Mouse (Mus musculus) CH12.LX (cell line): ENCODE data around the gene Marveld2. TPM values are rescaled to one million over a fixed set of nuclear protein-coding genes. Genes with fewer than 3 reads are reported as not detected.

Source experiments
- DNase-seq: peaks from one replicate; pipeline ENCODE4 v3.0.0-alpha.2; 2013; ENCODE audit errors: extremely low read depth
- H3K27ac ChIP-seq: 2 replicates; pipeline ENCODE4 v1.5.1; 2012; ENCODE audit warnings: low read depth, mild to moderate bottlenecking, control low read depth, moderate library complexity; ENCODE audit not compliant: insufficient read depth
- H3K27me3 ChIP-seq: replicated peaks from 2 replicates; pipeline ENCODE3; 2012; ENCODE audit warnings: inconsistent platforms
- H3K36me3 ChIP-seq, 2 experiments: replicated peaks in 1 of 2; 2 replicates each; pipeline versions ENCODE3 to v1.6.1; 2012; ENCODE audit warnings: inconsistent platforms in 1 of 2, low read length in 1 of 2, mild to moderate bottlenecking in 1 of 2, mixed read lengths in 1 of 2, moderate library complexity in 1 of 2; ENCODE audit not compliant: control insufficient read depth in 1 of 2, insufficient read depth in 1 of 2
- H3K4me1 ChIP-seq, 2 experiments: 2 replicates each; pipeline ENCODE4 v1.6.1; 2012; ENCODE audit warnings: inconsistent platforms in 1 of 2, moderate library complexity in 1 of 2; ENCODE audit not compliant: insufficient read depth in 2 of 2, control insufficient read depth in 1 of 2
- H3K4me2 ChIP-seq: 2 replicates; pipeline ENCODE4 v1.6.1; 2012; ENCODE audit warnings: low read depth, mild to moderate bottlenecking, control low read depth; ENCODE audit not compliant: poor library complexity, insufficient read depth, severe bottlenecking
- H3K4me3 ChIP-seq, 3 experiments: fragments of 150-350 bp in 1 of 3; sonication (generic) in 1 of 3; replicated peaks in 1 of 3; 2 replicates each; pipeline versions ENCODE3 to v1.5.1; 2011 to 2012; ENCODE audit warnings: low read depth in 2 of 3, low read length in 2 of 3, mild to moderate bottlenecking in 2 of 3, moderate library complexity in 2 of 3, control low read depth in 1 of 3, improper control_type of control experiment in 1 of 3, inconsistent platforms in 1 of 3, mixed read lengths in 1 of 3; ENCODE audit not compliant: poor library complexity in 1 of 3
- H3K79me2 ChIP-seq: replicated peaks from 2 replicates; pipeline ENCODE4 v1.6.1; 2012; ENCODE audit warnings: mild to moderate bottlenecking, moderate library complexity; ENCODE audit not compliant: control insufficient read depth, poor library complexity, insufficient read depth, severe bottlenecking; ENCODE audit errors: extremely low read depth
- H3K9ac ChIP-seq: 2 replicates; pipeline ENCODE4 v1.6.1; 2012; ENCODE audit warnings: low read depth, mild to moderate bottlenecking, control low read depth, moderate library complexity; ENCODE audit not compliant: insufficient read depth
- H3K9me3 ChIP-seq: replicated peaks from 2 replicates; pipeline ENCODE3; 2012; ENCODE audit warnings: low read length, inconsistent platforms, mixed read lengths
- BHLHE40 ChIP-seq: IDR thresholded peaks from 2 replicates; pipeline ENCODE4 v1.6.1; 2011; ENCODE audit warnings: mild to moderate bottlenecking, low read depth, low read length, improper control_type of control experiment
- CHD2 ChIP-seq: IDR thresholded peaks from 2 replicates; pipeline ENCODE4 v1.6.1; 2011; ENCODE audit warnings: low read length, improper control_type of control experiment
- CTCF ChIP-seq, 2 experiments: IDR thresholded peaks in 1 of 2; conservative IDR thresholded peaks in 1 of 2; 2 replicates each; pipeline ENCODE4 v1.5.1; 2011 to 2012; ENCODE audit warnings: low read depth in 2 of 2, low read length in 2 of 2, improper control_type of control experiment in 1 of 2, inconsistent platforms in 1 of 2, mild to moderate bottlenecking in 1 of 2, moderate library complexity in 1 of 2
- E2F4 ChIP-seq: IDR thresholded peaks from 2 replicates; pipeline ENCODE4 v1.6.1; 2011; ENCODE audit warnings: low read depth, low read length, improper control_type of control experiment; ENCODE audit not compliant: insufficient replicate concordance
- ELF1 ChIP-seq: IDR thresholded peaks from 2 replicates; pipeline ENCODE4 v1.6.1; 2014; ENCODE audit warnings: low read depth, mild to moderate bottlenecking, inconsistent platforms, low read length, improper control_type of control experiment
- ETS1 ChIP-seq: conservative IDR thresholded peaks from 2 replicates; pipeline ENCODE4 v1.6.1; 2012; ENCODE audit warnings: low read depth, mild to moderate bottlenecking, inconsistent platforms, low read length, improper control_type of control experiment, moderate library complexity
- HCFC1 ChIP-seq: IDR thresholded peaks from 2 replicates; pipeline ENCODE4 v1.6.1; 2012; ENCODE audit warnings: low read depth, mild to moderate bottlenecking, inconsistent platforms, low read length, improper control_type of control experiment
- IRF4 ChIP-seq: IDR thresholded peaks from 2 replicates; pipeline ENCODE4 v1.6.1; 2014; ENCODE audit warnings: low read depth, mild to moderate bottlenecking, inconsistent platforms, low read length, improper control_type of control experiment
- JUN ChIP-seq: IDR thresholded peaks from 2 replicates; pipeline ENCODE4 v1.6.1; 2011; ENCODE audit warnings: low read depth, mild to moderate bottlenecking, low read length, improper control_type of control experiment, moderate library complexity; ENCODE audit not compliant: insufficient read depth
- KAT2A ChIP-seq: IDR thresholded peaks from 2 replicates; pipeline ENCODE4 v1.6.1; 2012; ENCODE audit warnings: low read length, improper control_type of control experiment, inconsistent platforms; ENCODE audit not compliant: insufficient replicate concordance
- MAX ChIP-seq: IDR thresholded peaks from 2 replicates; pipeline ENCODE4 v1.6.1; 2011; ENCODE audit warnings: low read length, improper control_type of control experiment
- MAZ ChIP-seq: IDR thresholded peaks from 2 replicates; pipeline ENCODE4 v1.6.1; 2012; ENCODE audit warnings: low read depth, mild to moderate bottlenecking, inconsistent platforms, low read length, improper control_type of control experiment, moderate library complexity
- MXI1 ChIP-seq: IDR thresholded peaks from 2 replicates; pipeline ENCODE4 v1.6.1; 2011; ENCODE audit warnings: mild to moderate bottlenecking, low read depth, low read length, improper control_type of control experiment
- MYC ChIP-seq: IDR thresholded peaks from 2 replicates; pipeline ENCODE4 v1.6.1; 2011; ENCODE audit warnings: low read depth, mild to moderate bottlenecking, improper control_type of control experiment, low read length
- NRF1 ChIP-seq: IDR thresholded peaks from 2 replicates; pipeline ENCODE4 v1.6.1; 2014; ENCODE audit warnings: low read depth, mild to moderate bottlenecking, inconsistent platforms, low read length, improper control_type of control experiment, moderate library complexity
- PAX5 ChIP-seq: IDR thresholded peaks from 2 replicates; pipeline ENCODE4 v1.6.1; 2012; ENCODE audit warnings: low read length, inconsistent platforms, mixed read lengths
- POLR2A ChIP-seq: IDR thresholded peaks from 2 replicates; pipeline ENCODE4 v1.6.1; 2011; ENCODE audit warnings: low read depth, mild to moderate bottlenecking, improper control_type of control experiment, low read length
- POLR2AphosphoS2 ChIP-seq: IDR thresholded peaks from 2 replicates; pipeline ENCODE4 v1.6.1; 2011; ENCODE audit warnings: low read depth, low read length, improper control_type of control experiment
- RAD21 ChIP-seq: IDR thresholded peaks from 2 replicates; pipeline ENCODE4 v1.6.1; 2011; ENCODE audit warnings: low read depth, mild to moderate bottlenecking, low read length, improper control_type of control experiment, moderate library complexity
- SIN3A ChIP-seq: IDR thresholded peaks from 2 replicates; pipeline ENCODE4 v1.6.1; 2012; ENCODE audit warnings: low read length, improper control_type of control experiment, inconsistent platforms
- ZC3H11A ChIP-seq: IDR thresholded peaks from 2 replicates; pipeline ENCODE4 v1.6.1; 2012; ENCODE audit warnings: low read depth, mild to moderate bottlenecking, inconsistent platforms, low read length, improper control_type of control experiment
- ZKSCAN1 ChIP-seq: IDR thresholded peaks from 2 replicates; pipeline ENCODE4 v1.6.1; 2012; ENCODE audit warnings: low read depth, inconsistent platforms, low read length, improper control_type of control experiment, borderline replicate concordance
- ZNF384 ChIP-seq: IDR thresholded peaks from 2 replicates; pipeline ENCODE4 v1.6.1; 2012; ENCODE audit warnings: low read depth, low read length, improper control_type of control experiment, inconsistent platforms
- dilution Hi-C: fragments of 300-500 bp; cut with MboI; formaldehyde crosslinking; loops from 2 replicates; pipeline ENCODE4 v1.14.3; 2020; ENCODE audit warnings: low sequenced_read_pairs; ENCODE audit not compliant: extremely low pct_unique_long_range_greater_than_20kb, extremely low pct_ligation_motif_present
- in situ Hi-C: fragments of 300-500 bp; cut with MboI; formaldehyde crosslinking; loops from 3 replicates; pipeline ENCODE4 v1.14.3; 2019; ENCODE audit warnings: low sequenced_read_pairs, low pct_ligation_motif_present, low pct_unique_long_range_greater_than_20kb, mixed read lengths
- polyA plus RNA-seq: library from polyadenylated mRNA; unstranded; fragments of >175 nt; gene quantifications from 2 replicates; pipeline ENCODE4 v1.2.1, GENCODE M21; 2012; ENCODE audit warnings: low read depth; ENCODE audit not compliant: insufficient read length
- total RNA-seq, 2 experiments: library from RNA; depleted of rRNA; stranded (reverse); fragments of 300-350 nt in 1 of 2; fragments of >200 nt in 1 of 2; gene quantifications; 2 replicates each; pipeline ENCODE4 v1.2.3; 2012 to 2014

Gene Marveld2
- total and polyA plus RNA-seq, 3 experiments, result 0.13 to 1.9 (median 0.27) TPM

DNA sequence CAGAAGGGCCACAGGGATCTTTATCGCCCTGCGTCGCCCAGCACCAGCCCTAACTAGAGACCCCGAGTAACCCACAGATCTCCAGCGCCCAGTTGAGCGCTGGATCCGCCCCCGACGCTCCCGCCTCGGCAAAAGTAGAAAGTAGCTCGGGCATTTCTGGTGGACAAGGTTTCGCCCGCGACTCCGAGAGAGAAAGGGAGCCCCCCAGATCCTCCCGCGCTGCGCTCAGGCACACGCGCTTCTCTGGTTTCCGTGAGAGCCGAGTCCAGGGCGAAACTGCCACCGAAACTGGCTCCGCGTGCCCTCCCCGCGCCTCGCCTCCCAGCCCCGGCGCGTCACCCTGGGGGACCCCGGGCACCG is 64.8 kb downstream of the Marveld2 start:
- Histone ChIP-seq H3K4me3 (peak overlapping the region; percentile 35 to 69 (median 48)), H3K27me3 (peaks cover 67% of the 10 kb centered on the region), H3K4me1 (peaks cover 0 to 10% of the 10 kb centered on the region in 2 experiments; a peak in 2 of 4 replicates), H3K9ac (no peak overlapping the region), H3K9me3 (peaks cover 4% of the 10 kb centered on the region), H3K4me2 (peak overlapping the region; percentile 11), H3K36me3 (no peaks in the 10 kb centered on the region), H3K27ac (no peak overlapping the region), H3K79me2 (no peaks in the 10 kb centered on the region; the same call in 1 of the 2 replicates)
- dilution Hi-C loops (no loop called here), in situ Hi-C loops (no loop called here)
- no peak for DNase-seq
- TF ChIP-seq ZKSCAN1, result no peak
- no peak for TF ChIP-seq ZNF384
- no peak for TF ChIP-seq ZC3H11A
- no peak for TF ChIP-seq NRF1
- TF ChIP-seq POLR2AphosphoS2, result no peak
- TF ChIP-seq MYC, result no peak
- TF ChIP-seq HCFC1, result no peak
- TF ChIP-seq ELF1, result no peak
- no peak for TF ChIP-seq JUN
- no peak for TF ChIP-seq PAX5
- no peak for TF ChIP-seq ETS1
- no peak for TF ChIP-seq E2F4
- TF ChIP-seq RAD21, result no peak
- no peak for TF ChIP-seq MAX
- TF ChIP-seq IRF4, result no peak
- TF ChIP-seq MAZ, result no peak

DNA sequence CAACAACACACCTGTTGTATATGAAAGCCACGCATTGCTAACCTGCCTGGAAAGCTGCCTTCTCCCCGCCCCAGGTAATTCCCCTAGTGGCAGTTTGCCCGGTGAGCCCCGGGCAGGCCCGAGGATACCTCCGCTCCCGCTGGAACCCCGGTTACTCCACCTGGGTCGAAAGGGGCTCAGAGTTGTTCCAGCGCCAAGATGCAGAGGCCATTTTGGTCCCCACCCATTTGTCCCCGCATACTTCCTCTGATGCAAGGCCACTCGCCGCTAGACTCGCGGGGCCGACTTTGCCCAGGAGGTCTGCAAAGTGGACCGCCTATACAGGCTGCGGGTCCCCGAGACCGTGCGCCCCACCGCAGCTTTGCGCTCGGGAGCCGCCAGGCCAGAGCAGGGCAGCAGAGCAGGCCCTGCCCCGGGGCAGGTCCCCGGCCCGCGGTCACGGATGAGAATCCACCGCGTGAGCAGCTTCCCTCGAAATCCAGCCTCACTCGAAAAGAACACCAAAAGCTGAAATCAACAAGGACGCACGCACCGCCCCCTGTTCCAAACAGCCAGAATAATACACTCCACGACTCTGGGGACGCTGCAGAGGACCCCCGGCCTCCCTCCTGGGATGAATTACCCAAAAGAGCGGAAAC is 65.3 kb downstream of the Marveld2 start:
- H3K4me1 ChIP-seq, result peaks cover 0 to 10% of the 10 kb centered on the region in 2 experiments; a peak in 2 of 4 replicates
- no peak overlapping the region for H3K9ac ChIP-seq
- peak overlapping the region; percentile 11; the same call in 1 of the 2 replicates for H3K4me2 ChIP-seq
- peaks cover 69% of the 10 kb centered on the region for H3K27me3 ChIP-seq
- H3K27ac ChIP-seq, result no peak overlapping the region
- DNase-seq, result no peak
- H3K4me3 ChIP-seq, result peak overlapping the region in 2 of 3 experiments; percentile 48 to 69
- peaks cover 4% of the 10 kb centered on the region for H3K9me3 ChIP-seq
- dilution Hi-C loops, result no loop called here
- H3K36me3 ChIP-seq, result no peaks in the 10 kb centered on the region
- no peaks in the 10 kb centered on the region; the same call in 1 of the 2 replicates for H3K79me2 ChIP-seq
- in situ Hi-C loops, result no loop called here
- no peak for TF ChIP-seq ZKSCAN1
- TF ChIP-seq MXI1, result no peak
- TF ChIP-seq ZC3H11A, result no peak
- no peak for TF ChIP-seq ZNF384
- TF ChIP-seq MAZ, result no peak
- TF ChIP-seq CTCF (conservative IDR thresholded peaks at IDR 0.05 in 1 of 2, IDR thresholded peaks at IDR 0.05 in 1 of 2; ENCODE audit: low read depth in 2 of 2, low read length in 2 of 2), result no peak
- TF ChIP-seq BHLHE40, result no peak
- TF ChIP-seq KAT2A, result no peak
- no peak for TF ChIP-seq MYC
- TF ChIP-seq POLR2AphosphoS2, result no peak
- no peak for TF ChIP-seq POLR2A
- TF ChIP-seq SIN3A, result no peak
- TF ChIP-seq CHD2, result no peak
